8 mouse cellular contexts compared by ENCODE assay signal in genomic region chr1:85935148-85935852, GRCm38 (mm10). TPM values are rescaled to one million over a fixed set of nuclear protein-coding genes. Genes with fewer than 3 reads are reported as not detected.
DNase-seq lines count a peak whose midpoint lies in the region; ATAC-seq and TF ChIP-seq lines count a peak whose summit lies in the region.
"Had no signal": no experiment of that assay in that cellular context is flagged by ENCODE, and none has a peak within 500 bp of the region (broad histone marks: within the 10 kb centered on the region; RNA-seq: fewer than 3 reads in every experiment).

No protein-coding gene starts in this region.

- no peak overlapping the region for H3K4me3 ChIP-seq in liver, adult 2 months (ENCODE audit: insufficient read depth, low read depth, low read length)
- H3K4me3 ChIP-seq in liver, embryonic 11.5 days (ENCODE audit: low read depth, low read length): no peak overlapping the region
- no peak overlapping the region for H3K4me3 ChIP-seq in G1E (ENCODE audit: low read depth, low read length)
- H3K4me3 ChIP-seq in embryonic facial prominence, embryonic 10.5 days: no peak overlapping the region
- H3K4me3 ChIP-seq: hindbrain, embryonic 15.5 days had no signal

- no peak for TF ChIP-seq POLR2A in liver, adult 2 months (IDR thresholded peaks at IDR 0.05; ENCODE audit: extremely low read depth, insufficient read depth, low read length)

- H3K9me3 ChIP-seq in liver, embryonic 11.5 days (ENCODE audit: control insufficient read depth, low read length): no peaks in the 10 kb centered on the region
- no peaks in the 10 kb centered on the region for H3K9me3 ChIP-seq in G1E (replicated peaks)
- no peaks in the 10 kb centered on the region for H3K9me3 ChIP-seq in embryonic facial prominence, embryonic 10.5 days
- H3K9me3 ChIP-seq: hindbrain, embryonic 15.5 days had no signal

- ATAC-seq in liver, embryonic 11.5 days (replicated peaks; ENCODE audit: low FRiP score): no peak
- peak; percentile 45 for ATAC-seq in G1E (ENCODE audit: extremely low read depth, insufficient number of reproducible peaks, low FRiP score, poor library complexity, severe bottlenecking)

- WGBS in liver, adult 2 months: 50% methylated on average over 8 of the region's 8 CpGs
- 39% methylated on average over 8 of the region's 8 CpGs for WGBS in liver, embryonic 11.5 days
- 44% methylated on average over 8 of the region's 8 CpGs for WGBS in embryonic facial prominence, embryonic 10.5 days
- 52% methylated on average over 8 of the region's 8 CpGs for WGBS in large intestine, adult 2 months

- H3K36me3 ChIP-seq in liver, adult 2 months (ENCODE audit: control insufficient read depth, insufficient read depth, low read length): no peaks in the 10 kb centered on the region
- no peaks in the 10 kb centered on the region for H3K36me3 ChIP-seq in liver, embryonic 11.5 days (ENCODE audit: control insufficient read depth, insufficient read depth, low read length)
- no peaks in the 10 kb centered on the region for H3K36me3 ChIP-seq in G1E (replicated peaks)
- no peaks in the 10 kb centered on the region for H3K36me3 ChIP-seq in embryonic facial prominence, embryonic 10.5 days (replicated peaks)
- H3K36me3 ChIP-seq: hindbrain, embryonic 15.5 days had no signal

- H3K79me2 ChIP-seq in liver, adult 2 months (ENCODE audit: control insufficient read depth, insufficient read depth, low read length): no peaks in the 10 kb centered on the region

- H3K4me1 ChIP-seq in liver, adult 2 months (ENCODE audit: control insufficient read depth, insufficient read depth, low read length): peaks cover 9% of the 10 kb centered on the region
- peaks cover 7% of the 10 kb centered on the region for H3K4me1 ChIP-seq in liver, embryonic 11.5 days (replicated peaks; ENCODE audit: control insufficient read depth, insufficient read depth, low read length)
- no peaks in the 10 kb centered on the region for H3K4me1 ChIP-seq in G1E (ENCODE audit: insufficient read depth, low read depth, low read length)
- peaks cover 28% of the 10 kb centered on the region for H3K4me1 ChIP-seq in embryonic facial prominence, embryonic 10.5 days

- no peaks in the 10 kb centered on the region for H3K27me3 ChIP-seq in liver, adult 2 months (ENCODE audit: control insufficient read depth, insufficient read depth, low read length)
- H3K27me3 ChIP-seq in liver, embryonic 11.5 days (replicated peaks; ENCODE audit: control insufficient read depth, insufficient read depth, low read length): no peaks in the 10 kb centered on the region
- H3K27me3 ChIP-seq in G1E (ENCODE audit: insufficient read depth, low read length): peaks cover 30% of the 10 kb centered on the region
- H3K27me3 ChIP-seq in embryonic facial prominence, embryonic 10.5 days (replicated peaks; ENCODE audit: low read depth, poor library complexity, severe bottlenecking): no peaks in the 10 kb centered on the region
- H3K27me3 ChIP-seq: hindbrain, embryonic 15.5 days had no signal

- DNase-seq in liver, adult 2 months (ENCODE audit: extremely low read depth, low read depth, low spot score): peak; percentile 52
- DNase-seq in liver, embryonic 11.5 days (ENCODE audit: low spot score): no peak
- DNase-seq in G1E (ENCODE audit: low spot score): peak; percentile 66
- peak; percentile 80 for DNase-seq in adrenal gland, postnatal 14 days
- peak; percentile 54 for DNase-seq in embryonic facial prominence, embryonic 10.5 days (ENCODE audit: low spot score)
- peak; percentile 19 for DNase-seq in large intestine, adult 2 months (ENCODE audit: low read depth, low spot score)
- DNase-seq in retina, postnatal 1 day: peak; percentile 62

- H3K27ac ChIP-seq in liver, adult 2 months (replicated peaks; ENCODE audit: insufficient read depth, low read depth, low read length): no peak overlapping the region
- H3K27ac ChIP-seq in liver, embryonic 11.5 days (ENCODE audit: low read depth, low read length): no peak overlapping the region
- H3K27ac ChIP-seq in embryonic facial prominence, embryonic 10.5 days (replicated peaks): no peak overlapping the region
- H3K27ac ChIP-seq: hindbrain, embryonic 15.5 days had no signal

- peak; percentile 76 for TF ChIP-seq CTCF in liver, adult 2 months (IDR thresholded peaks at IDR 0.05; ENCODE audit: low read depth, low read length)
- peak; percentile 88 for TF ChIP-seq CTCF in G1E (IDR thresholded peaks at IDR 0.05; ENCODE audit: low read depth, low read length)

- H3K9ac ChIP-seq in liver, adult 2 months (ENCODE audit: low read depth, low read length): no peak overlapping the region
- no peak overlapping the region for H3K9ac ChIP-seq in liver, embryonic 11.5 days (ENCODE audit: low read depth, low read length)
- H3K9ac ChIP-seq: hindbrain, embryonic 15.5 days had no signal

- H3K4me2 ChIP-seq in liver, embryonic 11.5 days: no peak overlapping the region
- H3K4me2 ChIP-seq: hindbrain, embryonic 15.5 days had no signal

RNA-seq across cellular contexts. Expression of gene 4933407L21Rik, which starts 7.0 kb away (rescaled TPM):
- not detected in 2 replicates for total RNA-seq in liver, adult 2 months (2014; rRNA removed)
- polyA plus RNA-seq in liver, adult 2 months (2012; rRNA removed): not detected in 2 replicates
- not detected in 2 replicates for polyA plus RNA-seq in liver, embryonic 11.5 days (2014; fragmentation: Nextera tagmentation; extraction: Ambion mirVana)
- total RNA-seq in G1E (2014; fragmentation: Nextera tagmentation) (not detected in 2 replicates), G1E (2017) (0.05 TPM in 1 of 2 replicates, not detected in the other)
- polyA plus RNA-seq in G1E (2012): not detected in 2 replicates
- 0.15 TPM in 1 of 2 replicates, not detected in the other for total RNA-seq in adrenal gland, postnatal 14 days (2021)
- 0.22 TPM in 1 of 2 replicates, not detected in the other for polyA plus RNA-seq in embryonic facial prominence, embryonic 10.5 days (2016; fragmentation: Nextera tagmentation; extraction: Ambion mirVana)
- polyA plus RNA-seq in large intestine, adult 2 months (2012; rRNA removed): 0.14 and 0.21 TPM in 2 replicates

RNA-seq across cellular contexts. Expression of gene Gpr55, which starts 25.5 kb away (rescaled TPM):
- total RNA-seq in liver, adult 2 months (2014; rRNA removed): 0.09 and 0.20 TPM in 2 replicates
- polyA plus RNA-seq in liver, adult 2 months (2012; rRNA removed): 0.04 TPM in 1 of 2 replicates, not detected in the other
- polyA plus RNA-seq in liver, embryonic 11.5 days (2014; fragmentation: Nextera tagmentation; extraction: Ambion mirVana): not detected in 2 replicates
- total RNA-seq in G1E (2014; fragmentation: Nextera tagmentation) (0.30 and 0.44 TPM in 2 replicates), G1E (2017) (0.93 and 1.2 TPM in 2 replicates)
- polyA plus RNA-seq in G1E (2012): 0.14 and 0.37 TPM in 2 replicates
- total RNA-seq in adrenal gland, postnatal 14 days (2021): 3.0 and 3.4 TPM in 2 replicates
- not detected in 2 replicates for polyA plus RNA-seq in embryonic facial prominence, embryonic 10.5 days (2016; fragmentation: Nextera tagmentation; extraction: Ambion mirVana)
- polyA plus RNA-seq in large intestine, adult 2 months (2012; rRNA removed): 2.0 and 4.9 TPM in 2 replicates

RNA-seq across cellular contexts. Expression of gene Itm2c, which starts 41.2 kb away (rescaled TPM):
- 39.1 and 41.1 TPM in 2 replicates for total RNA-seq in liver, adult 2 months (2014; rRNA removed)
- polyA plus RNA-seq in liver, adult 2 months (2012; rRNA removed): 48.3 and 60.1 TPM in 2 replicates
- polyA plus RNA-seq in liver, embryonic 11.5 days (2014; fragmentation: Nextera tagmentation; extraction: Ambion mirVana): 39.7 and 41.8 TPM in 2 replicates
- total RNA-seq in G1E (2014; fragmentation: Nextera tagmentation): 51.8 and 67.5 TPM in 2 replicates
- 149 and 176 TPM in 2 replicates for total RNA-seq in G1E (2017)
- 67.9 and 69.9 TPM in 2 replicates for polyA plus RNA-seq in G1E (2012)
- 329 and 361 TPM in 2 replicates for total RNA-seq in adrenal gland, postnatal 14 days (2021)
- polyA plus RNA-seq in embryonic facial prominence, embryonic 10.5 days (2016; fragmentation: Nextera tagmentation; extraction: Ambion mirVana): 168 and 177 TPM in 2 replicates
- polyA plus RNA-seq in large intestine, adult 2 months (2012; rRNA removed): 107 and 112 TPM in 2 replicates
